Mouse (Mus musculus): ENCODE results near the gene Aimp2. TPM values are rescaled to one million over a fixed set of nuclear protein-coding genes. Genes with fewer than 3 reads are reported as not detected.

The Aimp2 gene
- polyA plus RNA-seq, 1 experiment from 2014 or later, result 114 TPM

- Histone ChIP-seq H3K4me1 (ENCODE audit: control insufficient read depth, insufficient read depth, low read length) (no peaks in the 10 kb centered on the region), H3K27me3 (ENCODE audit: control insufficient read depth, insufficient read depth, low read length) (no peaks in the 10 kb centered on the region), H3K27ac (replicated peaks; ENCODE audit: low read depth, low read length) (no peak overlapping the region), H3K36me3 (ENCODE audit: control insufficient read depth, insufficient read depth, low read length) (peaks cover 14% of the 10 kb centered on the region), H3K9ac (ENCODE audit: low read length) (no peak overlapping the region), H3K4me3 (ENCODE audit: low read depth, low read length) (no peak overlapping the region), H3K9me3 (ENCODE audit: control insufficient read depth, low read length) (no peaks in the 10 kb centered on the region), H3K4me2 (ENCODE audit: low read depth, severe bottlenecking) (no peak overlapping the region)
- WGBS, result 89% methylated on average over 11 of the region's 11 CpGs
- no peak for ATAC-seq (ENCODE audit: insufficient number of reproducible peaks, low FRiP score, low TSS enrichment, low read depth)
- no peak for DNase-seq (ENCODE audit: low spot score)
These were observed 23.8 kb upstream of the Aimp2 start for GRCm38 (mm10) chr5:143933414-143933813.

GRCm38 (mm10) chr5:143932831-143933230 is 23.2 kb upstream of the Aimp2 start, which contains the start of gene Rsph10b:
Gene Rsph10b, plus strand, starts transcription at chr5:143933035.
- Histone ChIP-seq H3K27me3 (ENCODE audit: control insufficient read depth, insufficient read depth, low read length) (no peaks in the 10 kb centered on the region), H3K4me3 (ENCODE audit: low read depth, low read length) (no peak within 1 kb of the TSS), H3K9me3 (ENCODE audit: control insufficient read depth, low read length) (no peaks in the 10 kb centered on the region), H3K4me2 (ENCODE audit: low read depth, severe bottlenecking) (no peak within 1 kb of the TSS), H3K9ac (ENCODE audit: low read length) (no peak within 1 kb of the TSS), H3K36me3 (ENCODE audit: control insufficient read depth, insufficient read depth, low read length) (peaks cover 16% of the 10 kb centered on the region), H3K27ac (replicated peaks; ENCODE audit: low read depth, low read length) (no peak within 1 kb of the TSS), H3K4me1 (ENCODE audit: control insufficient read depth, insufficient read depth, low read length) (no peaks in the 10 kb centered on the region)
- ATAC-seq (ENCODE audit: insufficient number of reproducible peaks, low FRiP score, low TSS enrichment, low read depth), result no peak
- DNase-seq (ENCODE audit: low spot score), result no peak
- WGBS, result 22% methylated on average over 8 of the region's 8 CpGs

GRCm38 (mm10) chr5:143931863-143932580 is 22.4 kb upstream of the Aimp2 start:
- Histone ChIP-seq H3K4me3 (ENCODE audit: low read depth, low read length) (no peak overlapping the region), H3K4me2 (ENCODE audit: low read depth, severe bottlenecking) (no peak overlapping the region), H3K9me3 (ENCODE audit: control insufficient read depth, low read length) (no peaks in the 10 kb centered on the region), H3K27ac (replicated peaks; ENCODE audit: low read depth, low read length) (no peak overlapping the region), H3K4me1 (ENCODE audit: control insufficient read depth, insufficient read depth, low read length) (no peaks in the 10 kb centered on the region), H3K36me3 (ENCODE audit: control insufficient read depth, insufficient read depth, low read length) (peaks cover 16% of the 10 kb centered on the region), H3K9ac (ENCODE audit: low read length) (no peak overlapping the region), H3K27me3 (ENCODE audit: control insufficient read depth, insufficient read depth, low read length) (no peaks in the 10 kb centered on the region)
- 86% methylated on average over 6 of the region's 6 CpGs for WGBS
- DNase-seq (ENCODE audit: low spot score) (no peak), ATAC-seq (ENCODE audit: insufficient number of reproducible peaks, low FRiP score, low TSS enrichment, low read depth) (no peak)

GRCm38 (mm10) chr5:143930656-143931055 is 21.0 kb upstream of the Aimp2 start:
- WGBS, result 95% methylated on average over 12 of the region's 12 CpGs
- Histone ChIP-seq H3K27ac (replicated peaks; ENCODE audit: low read depth, low read length) (no peak overlapping the region), H3K4me1 (ENCODE audit: control insufficient read depth, insufficient read depth, low read length) (no peaks in the 10 kb centered on the region), H3K9ac (ENCODE audit: low read length) (no peak overlapping the region), H3K27me3 (ENCODE audit: control insufficient read depth, insufficient read depth, low read length) (no peaks in the 10 kb centered on the region), H3K4me3 (ENCODE audit: low read depth, low read length) (no peak overlapping the region), H3K4me2 (ENCODE audit: low read depth, severe bottlenecking) (no peak overlapping the region), H3K9me3 (ENCODE audit: control insufficient read depth, low read length) (no peaks in the 10 kb centered on the region), H3K36me3 (ENCODE audit: control insufficient read depth, insufficient read depth, low read length) (peaks cover 16% of the 10 kb centered on the region)
- DNase-seq (ENCODE audit: low spot score), result no peak
- ATAC-seq (ENCODE audit: insufficient number of reproducible peaks, low FRiP score, low TSS enrichment, low read depth), result no peak

- peaks cover 22% of the 10 kb centered on the region for H3K36me3 ChIP-seq (ENCODE audit: control insufficient read depth, insufficient read depth, low read length)
- H3K4me3 ChIP-seq (ENCODE audit: low read depth, low read length), result no peak overlapping the region
- ATAC-seq (ENCODE audit: insufficient number of reproducible peaks, low FRiP score, low TSS enrichment, low read depth), result no peak
- H3K9me3 ChIP-seq (ENCODE audit: control insufficient read depth, low read length), result no peaks in the 10 kb centered on the region
- no peak overlapping the region for H3K9ac ChIP-seq (ENCODE audit: low read length)
- no peaks in the 10 kb centered on the region for H3K27me3 ChIP-seq (ENCODE audit: control insufficient read depth, insufficient read depth, low read length)
- DNase-seq (ENCODE audit: low spot score), result no peak
- H3K4me1 ChIP-seq (ENCODE audit: control insufficient read depth, insufficient read depth, low read length), result no peaks in the 10 kb centered on the region
- H3K27ac ChIP-seq (replicated peaks; ENCODE audit: low read depth, low read length), result no peak overlapping the region
- no peak overlapping the region for H3K4me2 ChIP-seq (ENCODE audit: low read depth, severe bottlenecking)
- 92% methylated on average over 4 of the region's 4 CpGs for whole genome bisulfite sequencing
These were observed 19.6 kb upstream of the Aimp2 start for GRCm38 (mm10) chr5:143929291-143929690.

- no peaks in the 10 kb centered on the region for H3K4me1 ChIP-seq (ENCODE audit: control insufficient read depth, insufficient read depth, low read length)
- H3K36me3 ChIP-seq (ENCODE audit: control insufficient read depth, insufficient read depth, low read length), result peaks cover 22% of the 10 kb centered on the region
- no peak within 1 kb of the TSS for H3K9ac ChIP-seq (ENCODE audit: low read length)
- H3K27ac ChIP-seq (replicated peaks; ENCODE audit: low read depth, low read length), result no peak within 1 kb of the TSS
- WGBS, result 94% methylated on average over 8 of the region's 8 CpGs
- H3K4me3 ChIP-seq (ENCODE audit: low read depth, low read length), result no peak within 1 kb of the TSS
- ATAC-seq (ENCODE audit: insufficient number of reproducible peaks, low FRiP score, low TSS enrichment, low read depth) (no peak), DNase-seq (ENCODE audit: low spot score) (no peak)
- no peaks in the 10 kb centered on the region for H3K27me3 ChIP-seq (ENCODE audit: control insufficient read depth, insufficient read depth, low read length)
- H3K4me2 ChIP-seq (ENCODE audit: low read depth, severe bottlenecking), result no peak within 1 kb of the TSS
- no peaks in the 10 kb centered on the region for H3K9me3 ChIP-seq (ENCODE audit: control insufficient read depth, low read length)
These were observed 18.2 kb upstream of the Aimp2 start, which contains the start of gene Gm42421 for GRCm38 (mm10) chr5:143927875-143928274. Gene Gm42421, plus strand, starts transcription at chr5:143928175.

- H3K4me1 ChIP-seq (ENCODE audit: control insufficient read depth, insufficient read depth, low read length), result no peaks in the 10 kb centered on the region
- DNase-seq (ENCODE audit: low spot score), result no peak
- H3K27ac ChIP-seq (replicated peaks; ENCODE audit: low read depth, low read length), result no peak overlapping the region
- H3K36me3 ChIP-seq (ENCODE audit: control insufficient read depth, insufficient read depth, low read length), result peaks cover 20% of the 10 kb centered on the region
- H3K9me3 ChIP-seq (ENCODE audit: control insufficient read depth, low read length), result no peaks in the 10 kb centered on the region
- no peak for ATAC-seq (ENCODE audit: insufficient number of reproducible peaks, low FRiP score, low TSS enrichment, low read depth)
- 87% methylated on average over 6 of the region's 6 CpGs for WGBS
- H3K4me3 ChIP-seq (ENCODE audit: low read depth, low read length), result no peak overlapping the region
- H3K4me2 ChIP-seq (ENCODE audit: low read depth, severe bottlenecking), result no peak overlapping the region
- H3K9ac ChIP-seq (ENCODE audit: low read length), result no peak overlapping the region
- no peaks in the 10 kb centered on the region for H3K27me3 ChIP-seq (ENCODE audit: control insufficient read depth, insufficient read depth, low read length)
These were observed 15.3 kb upstream of the Aimp2 start for GRCm38 (mm10) chr5:143924781-143925452.

- no peak overlapping the region for H3K9ac ChIP-seq (ENCODE audit: low read length)
- no peak overlapping the region for H3K27ac ChIP-seq (replicated peaks; ENCODE audit: low read depth, low read length)
- DNase-seq (ENCODE audit: low spot score), result no peak
- H3K4me1 ChIP-seq (ENCODE audit: control insufficient read depth, insufficient read depth, low read length), result no peaks in the 10 kb centered on the region
- WGBS, result 95% methylated on average over 3 of the region's 3 CpGs
- no peak for ATAC-seq (ENCODE audit: insufficient number of reproducible peaks, low FRiP score, low TSS enrichment, low read depth)
- no peaks in the 10 kb centered on the region for H3K27me3 ChIP-seq (ENCODE audit: control insufficient read depth, insufficient read depth, low read length)
- H3K36me3 ChIP-seq (ENCODE audit: control insufficient read depth, insufficient read depth, low read length), result peaks cover 8% of the 10 kb centered on the region; the same call in 1 of the 2 replicates
- H3K4me3 ChIP-seq (ENCODE audit: low read depth, low read length), result no peak overlapping the region
- H3K4me2 ChIP-seq (ENCODE audit: low read depth, severe bottlenecking), result no peak overlapping the region
- H3K9me3 ChIP-seq (ENCODE audit: control insufficient read depth, low read length), result no peaks in the 10 kb centered on the region
These were observed 8.5 kb upstream of the Aimp2 start for GRCm38 (mm10) chr5:143918120-143918519.
